Mouse (Mus musculus): Measurements from ENCODE around the gene Ankrd39. TPM values are rescaled to one million over a fixed set of nuclear protein-coding genes. Genes with fewer than 3 reads are reported as not detected.
A peak's percentile ranks its signal among the peaks of the same experiment; 100 is the strongest.

Gene Ankrd39
- polyA plus RNA-seq, 1 experiment from 2014 or later: 13.1 TPM

- H3K36me3 ChIP-seq (ENCODE audit: control insufficient read depth, insufficient read depth, low read length): no peaks in the 10 kb centered on the region
- 0 out of 2 replicates have a peak, but pooled peaks cover 4% of the 10 kb centered on the region for H3K4me1 ChIP-seq (replicated peaks; ENCODE audit: control insufficient read depth, insufficient read depth, low read length)
- 1% methylated on average over 51 of the region's 51 CpGs for WGBS
- H3K4me2 ChIP-seq (replicated peaks; ENCODE audit: low read depth, low read length): peak within 1 kb of the TSS; percentile 89
- ATAC-seq (ENCODE audit: low FRiP score): peak; percentile 99
- H3K4me3 ChIP-seq (ENCODE audit: low read depth, low read length): peak within 1 kb of the TSS; percentile 88
- peak within 1 kb of the TSS; percentile 92 for H3K9ac ChIP-seq (ENCODE audit: low read depth, low read length)
- peak; percentile 99 for DNase-seq (ENCODE audit: low spot score)
- no peaks in the 10 kb centered on the region for H3K9me3 ChIP-seq (ENCODE audit: control insufficient read depth, low read length)
- H3K27me3 ChIP-seq (ENCODE audit: control insufficient read depth, insufficient read depth, low read length): no peaks in the 10 kb centered on the region
- H3K27ac ChIP-seq (ENCODE audit: low read depth, low read length): peak within 1 kb of the TSS; percentile 98
Observed at GRCm38 (mm10) chr1:36511289-36512021, 35.8 kb downstream of the Ankrd39 start, which contains the start of gene Cnnm3. TSS of gene Cnnm3 (plus strand) at chr1:36511867.

- WGBS: 84% methylated on average over 5 of the region's 5 CpGs
- 0 out of 2 replicates have a peak, but pooled peaks cover 1% of the 10 kb centered on the region for H3K4me1 ChIP-seq (replicated peaks; ENCODE audit: control insufficient read depth, insufficient read depth, low read length)
- H3K9me3 ChIP-seq (ENCODE audit: control insufficient read depth, low read length): no peaks in the 10 kb centered on the region
- H3K4me2 ChIP-seq (replicated peaks; ENCODE audit: low read depth, low read length): no peak overlapping the region
- DNase-seq (ENCODE audit: low spot score) (no peak), ATAC-seq (ENCODE audit: low FRiP score) (no peak)
- H3K36me3 ChIP-seq (ENCODE audit: control insufficient read depth, insufficient read depth, low read length): no peaks in the 10 kb centered on the region
- no peak overlapping the region for H3K9ac ChIP-seq (ENCODE audit: low read depth, low read length)
- no peaks in the 10 kb centered on the region for H3K27me3 ChIP-seq (ENCODE audit: control insufficient read depth, insufficient read depth, low read length)
- H3K27ac ChIP-seq (ENCODE audit: low read depth, low read length): no peak overlapping the region
- no peak overlapping the region for H3K4me3 ChIP-seq (ENCODE audit: low read depth, low read length)
Observed at GRCm38 (mm10) chr1:36508238-36508637, 39.0 kb downstream of the Ankrd39 start.

- Histone ChIP-seq H3K27me3 (ENCODE audit: control insufficient read depth, insufficient read depth, low read length) (no peaks in the 10 kb centered on the region), H3K4me3 (ENCODE audit: low read depth, low read length) (no peak overlapping the region), H3K36me3 (ENCODE audit: control insufficient read depth, insufficient read depth, low read length) (no peaks in the 10 kb centered on the region), H3K9me3 (ENCODE audit: control insufficient read depth, low read length) (no peaks in the 10 kb centered on the region), H3K4me2 (replicated peaks; ENCODE audit: low read depth, low read length) (no peak overlapping the region), H3K9ac (ENCODE audit: low read depth, low read length) (no peak overlapping the region), H3K27ac (ENCODE audit: low read depth, low read length) (no peak overlapping the region), H3K4me1 (replicated peaks; ENCODE audit: control insufficient read depth, insufficient read depth, low read length) (no peaks in the 10 kb centered on the region)
- ATAC-seq (ENCODE audit: low FRiP score) (no peak), DNase-seq (ENCODE audit: low spot score) (peak; percentile 86)
- 7% methylated on average over 3 of the region's 3 CpGs for WGBS
Observed at GRCm38 (mm10) chr1:36501261-36501660, 46.0 kb downstream of the Ankrd39 start.

GRCm38 (mm10) chr1:36497312-36497711, 49.9 kb downstream of the Ankrd39 start:
- ATAC-seq (ENCODE audit: low FRiP score) (no peak), DNase-seq (ENCODE audit: low spot score) (no peak)
- Histone ChIP-seq H3K36me3 (ENCODE audit: control insufficient read depth, insufficient read depth, low read length) (no peaks in the 10 kb centered on the region), H3K27ac (ENCODE audit: low read depth, low read length) (no peak overlapping the region), H3K9ac (ENCODE audit: low read depth, low read length) (no peak overlapping the region), H3K4me2 (replicated peaks; ENCODE audit: low read depth, low read length) (no peak overlapping the region), H3K9me3 (ENCODE audit: control insufficient read depth, low read length) (no peaks in the 10 kb centered on the region), H3K27me3 (ENCODE audit: control insufficient read depth, insufficient read depth, low read length) (no peaks in the 10 kb centered on the region), H3K4me3 (ENCODE audit: low read depth, low read length) (no peak overlapping the region), H3K4me1 (replicated peaks; ENCODE audit: control insufficient read depth, insufficient read depth, low read length) (no peaks in the 10 kb centered on the region)
- 76% methylated on average over 2 of the region's 2 CpGs for WGBS

- Histone ChIP-seq H3K9ac (ENCODE audit: low read depth, low read length) (no peak overlapping the region), H3K36me3 (ENCODE audit: control insufficient read depth, insufficient read depth, low read length) (no peaks in the 10 kb centered on the region), H3K9me3 (ENCODE audit: control insufficient read depth, low read length) (no peaks in the 10 kb centered on the region), H3K4me3 (ENCODE audit: low read depth, low read length) (no peak overlapping the region), H3K27ac (ENCODE audit: low read depth, low read length) (no peak overlapping the region), H3K27me3 (ENCODE audit: control insufficient read depth, insufficient read depth, low read length) (no peaks in the 10 kb centered on the region), H3K4me2 (replicated peaks; ENCODE audit: low read depth, low read length) (no peak overlapping the region), H3K4me1 (replicated peaks; ENCODE audit: control insufficient read depth, insufficient read depth, low read length) (no peaks in the 10 kb centered on the region)
- DNase-seq (ENCODE audit: low spot score) (no peak), ATAC-seq (ENCODE audit: low FRiP score) (no peak)
- WGBS: 62% methylated on average over 2 of the region's 2 CpGs
Observed at GRCm38 (mm10) chr1:36496719-36497118, 50.5 kb downstream of the Ankrd39 start.

- Histone ChIP-seq H3K27me3 (ENCODE audit: control insufficient read depth, insufficient read depth, low read length) (no peaks in the 10 kb centered on the region), H3K4me3 (ENCODE audit: low read depth, low read length) (no peak overlapping the region), H3K9ac (ENCODE audit: low read depth, low read length) (no peak overlapping the region), H3K36me3 (ENCODE audit: control insufficient read depth, insufficient read depth, low read length) (no peaks in the 10 kb centered on the region), H3K4me2 (replicated peaks; ENCODE audit: low read depth, low read length) (no peak overlapping the region), H3K9me3 (ENCODE audit: control insufficient read depth, low read length) (no peaks in the 10 kb centered on the region), H3K4me1 (replicated peaks; ENCODE audit: control insufficient read depth, insufficient read depth, low read length) (no peaks in the 10 kb centered on the region), H3K27ac (ENCODE audit: low read depth, low read length) (no peak overlapping the region)
- WGBS: 75% methylated on average over 6 of the region's 6 CpGs
- ATAC-seq (ENCODE audit: low FRiP score): no peak
- DNase-seq (ENCODE audit: low spot score): no peak
Observed at GRCm38 (mm10) chr1:36493299-36493698, 53.9 kb downstream of the Ankrd39 start.

- 57% methylated on average over 9 of the region's 9 CpGs for WGBS
- no peak overlapping the region for H3K27ac ChIP-seq (ENCODE audit: low read depth, low read length)
- H3K4me3 ChIP-seq (ENCODE audit: low read depth, low read length): no peak overlapping the region
- no peaks in the 10 kb centered on the region for H3K4me1 ChIP-seq (replicated peaks; ENCODE audit: control insufficient read depth, insufficient read depth, low read length)
- H3K4me2 ChIP-seq (replicated peaks; ENCODE audit: low read depth, low read length): no peak overlapping the region
- no peaks in the 10 kb centered on the region for H3K9me3 ChIP-seq (ENCODE audit: control insufficient read depth, low read length)
- no peaks in the 10 kb centered on the region for H3K36me3 ChIP-seq (ENCODE audit: control insufficient read depth, insufficient read depth, low read length)
- DNase-seq (ENCODE audit: low spot score) (peak; percentile 36), ATAC-seq (ENCODE audit: low FRiP score) (0 out of 2 replicates have a peak, but pooled peaks have one; percentile 30)
- H3K9ac ChIP-seq (ENCODE audit: low read depth, low read length): no peak overlapping the region
- H3K27me3 ChIP-seq (ENCODE audit: control insufficient read depth, insufficient read depth, low read length): no peaks in the 10 kb centered on the region
Observed at GRCm38 (mm10) chr1:36492416-36493139, 54.7 kb downstream of the Ankrd39 start.

GRCm38 (mm10) chr1:36489661-36490060, 57.6 kb downstream of the Ankrd39 start:
- H3K9me3 ChIP-seq (ENCODE audit: control insufficient read depth, low read length): no peaks in the 10 kb centered on the region
- no peak overlapping the region for H3K4me3 ChIP-seq (ENCODE audit: low read depth, low read length)
- no peaks in the 10 kb centered on the region for H3K36me3 ChIP-seq (ENCODE audit: control insufficient read depth, insufficient read depth, low read length)
- H3K4me2 ChIP-seq (replicated peaks; ENCODE audit: low read depth, low read length): no peak overlapping the region
- H3K27ac ChIP-seq (ENCODE audit: low read depth, low read length): no peak overlapping the region
- 0 out of 2 replicates have a peak, but pooled peaks cover 3% of the 10 kb centered on the region for H3K4me1 ChIP-seq (replicated peaks; ENCODE audit: control insufficient read depth, insufficient read depth, low read length)
- DNase-seq (ENCODE audit: low spot score): no peak
- 71% methylated on average over 6 of the region's 6 CpGs for WGBS
- H3K9ac ChIP-seq (ENCODE audit: low read depth, low read length): no peak overlapping the region
- ATAC-seq (ENCODE audit: low FRiP score): no peak
- no peaks in the 10 kb centered on the region for H3K27me3 ChIP-seq (ENCODE audit: control insufficient read depth, insufficient read depth, low read length)

All from hindbrain, embryonic 11.5 days (tissue).